In the genomic region with DNA sequence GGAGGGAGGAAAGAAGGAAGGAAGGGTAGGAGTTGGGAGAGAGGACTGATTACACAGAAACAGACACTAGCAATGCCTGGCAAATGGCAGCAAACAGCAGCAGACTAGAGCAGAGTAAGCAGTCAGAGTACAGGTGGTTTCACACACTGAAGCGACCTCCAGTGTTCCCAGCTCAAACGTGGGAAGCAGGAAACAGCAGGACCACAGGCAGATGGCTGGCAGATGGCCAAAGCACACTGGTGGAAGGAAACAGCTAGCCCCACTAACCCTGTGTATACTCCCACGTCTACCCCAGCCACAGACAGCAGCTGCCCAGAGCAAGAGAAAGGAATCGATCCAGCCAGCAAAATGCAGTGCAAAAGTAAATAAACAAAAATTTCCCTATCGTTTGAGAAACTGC, we compare ENCODE assay signal across 8 mouse cellular contexts. TPM values are rescaled to one million over a fixed set of nuclear protein-coding genes. Genes with fewer than 3 reads are reported as not detected.
DNase-seq lines count a peak whose midpoint lies in the region; ATAC-seq and TF ChIP-seq lines count a peak whose summit lies in the region.

No protein-coding gene starts in this region.

- H3K9me3 ChIP-seq in heart, postnatal 0 days (replicated peaks; ENCODE audit: control insufficient read depth, low read length) = no peaks in the 10 kb centered on the region
- no peaks in the 10 kb centered on the region for H3K9me3 ChIP-seq in liver, embryonic 15.5 days (replicated peaks)

- no peak; the same call in 1 of the 2 replicates for TF ChIP-seq CTCF in heart, postnatal 0 days (IDR thresholded peaks at IDR 0.05; ENCODE audit: low read depth)

- H3K27ac ChIP-seq in heart, postnatal 0 days (ENCODE audit: low read depth) = peak overlapping the region; percentile 23; the same call in 1 of the 2 replicates
- no peak overlapping the region for H3K27ac ChIP-seq in liver, embryonic 15.5 days (replicated peaks)

- TF ChIP-seq EP300 in heart, postnatal 0 days (IDR thresholded peaks at IDR 0.05; ENCODE audit: low read depth) = no peak

- ATAC-seq in heart, postnatal 0 days (ENCODE audit: insufficient read depth, low read depth) = peak; percentile 66
- peak; percentile 84 for ATAC-seq in liver, embryonic 15.5 days (ENCODE audit: insufficient read depth)

- peak; percentile 51 for DNase-seq in gastrocnemius, postnatal 10 days
- DNase-seq in gastrocnemius, adult 18-20 months (ENCODE audit: low spot score) = no peak
- peak; percentile 79 for DNase-seq in fibroblast of lung, adult 2 months (ENCODE audit: low read depth)
- DNase-seq in heart, postnatal 0 days (ENCODE audit: low spot score) = no peak
- DNase-seq in kidney, postnatal 36 days = peak; percentile 16 to 62
- DNase-seq in retina, embryonic 14.5 days (ENCODE audit: low spot score) = peak; percentile 70
- DNase-seq in thymus, postnatal 25 days = no peak

- H3K4me3 ChIP-seq in heart, postnatal 0 days (ENCODE audit: low read depth, low read length) = no peak overlapping the region
- H3K4me3 ChIP-seq in liver, embryonic 15.5 days (replicated peaks) = no peak overlapping the region

- peaks cover 17% of the 10 kb centered on the region; the same call in 1 of the 2 replicates for H3K36me3 ChIP-seq in heart, postnatal 0 days (replicated peaks; ENCODE audit: control insufficient read depth, insufficient read depth, low read length)
- 0 out of 2 replicates have a peak, but pooled peaks cover 3% of the 10 kb centered on the region for H3K36me3 ChIP-seq in liver, embryonic 15.5 days (replicated peaks)

- H3K9ac ChIP-seq in heart, postnatal 0 days (replicated peaks; ENCODE audit: low read depth, low read length) = no peak overlapping the region
- no peak overlapping the region for H3K9ac ChIP-seq in liver, embryonic 15.5 days

- H3K4me2 ChIP-seq in heart, postnatal 0 days (ENCODE audit: low read depth, low read length) = no peak overlapping the region
- no peak overlapping the region for H3K4me2 ChIP-seq in liver, embryonic 15.5 days

- H3K4me1 ChIP-seq in heart, postnatal 0 days (ENCODE audit: control insufficient read depth, insufficient read depth) = no peaks in the 10 kb centered on the region
- peaks cover 12% of the 10 kb centered on the region; the same call in 1 of the 2 replicates for H3K4me1 ChIP-seq in liver, embryonic 15.5 days (replicated peaks)

- H3K27me3 ChIP-seq in heart, postnatal 0 days (ENCODE audit: control insufficient read depth, insufficient read depth, low read length) = no peaks in the 10 kb centered on the region
- H3K27me3 ChIP-seq in liver, embryonic 15.5 days = no peaks in the 10 kb centered on the region

- 23% methylated on average over 5 of the region's 5 CpGs for WGBS in heart, postnatal 0 days
- 14% methylated on average over 5 of the region's 5 CpGs for WGBS in liver, embryonic 15.5 days (ENCODE audit: insufficient replicate concordance)

RNA-seq across cellular contexts. Expression of a gene that starts 12.7 kb away (rescaled TPM):
- 10 to 100 TPM; 23.1 to 26.0 TPM for total RNA-seq in gastrocnemius, postnatal 10 days (2021)
- total RNA-seq in gastrocnemius, adult 18-20 months (2021) = 10 to 100 TPM; 15.4 to 19.0 TPM
- total RNA-seq in heart, postnatal 0 days (2014; rRNA removed; ENCODE audit: low replicate concordance) = 27.1 and 29.8 TPM in 2 replicates
- 12.9 and 13.7 TPM in 2 replicates for polyA plus RNA-seq in heart, postnatal 0 days (2015; fragmentation: Nextera tagmentation; extraction: Ambion mirVana)
- 3.2 and 3.7 TPM in 2 replicates for polyA plus RNA-seq in liver, embryonic 15.5 days (2015; fragmentation: Nextera tagmentation; extraction: Ambion mirVana)

RNA-seq across cellular contexts. Expression of a gene that starts 35.9 kb away (rescaled TPM):
- total RNA-seq in gastrocnemius, postnatal 10 days (2021) = not detected
- not detected for total RNA-seq in gastrocnemius, adult 18-20 months (2021)
- not detected in 2 replicates for total RNA-seq in heart, postnatal 0 days (2014; rRNA removed; ENCODE audit: low replicate concordance)
- 0.22 and 0.52 TPM in 2 replicates for polyA plus RNA-seq in heart, postnatal 0 days (2015; fragmentation: Nextera tagmentation; extraction: Ambion mirVana)
- 0.73 and 0.89 TPM in 2 replicates for polyA plus RNA-seq in liver, embryonic 15.5 days (2015; fragmentation: Nextera tagmentation; extraction: Ambion mirVana)

Comparison
In these comparisons a context has a peak if more than half of its experiments do, and no peak if none do; other contexts are left out.
1. DNase-seq: peak in gastrocnemius, postnatal 10 days (single experiment), fibroblast of lung, adult 2 months (single experiment), kidney, postnatal 36 days (2 of 2) and retina, embryonic 14.5 days (single experiment); none in gastrocnemius, adult 18-20 months (single experiment), heart, postnatal 0 days (single experiment) and thymus, postnatal 25 days (single experiment).